Mouse (Mus musculus): ENCODE measurements around the gene Cwf19l2. TPM values are rescaled to one million over a fixed set of nuclear protein-coding genes. Genes with fewer than 3 reads are reported as not detected.

Gene Cwf19l2
- polyA plus RNA-seq, 2 experiments, result 1.5 to 3.5 TPM

GRCm38 (mm10) chr9:3518645-3519044 is 115.3 kb downstream of the Cwf19l2 start:
- H3K4me2 ChIP-seq (ENCODE audit: low read depth), result no peak overlapping the region
- no peaks in the 10 kb centered on the region for H3K4me1 ChIP-seq (replicated peaks; ENCODE audit: control insufficient read depth in 2 of 2, insufficient read depth in 2 of 2, low read length in 1 of 2)
- ATAC-seq (ENCODE audit: insufficient read depth), result no peak
- 71% methylated on average over 1 of the region's 1 CpGs for WGBS (ENCODE audit: insufficient replicate concordance)
- no peaks in the 10 kb centered on the region for H3K36me3 ChIP-seq (replicated peaks; ENCODE audit: control insufficient read depth, insufficient read depth, low read depth)
- H3K9me3 ChIP-seq (ENCODE audit: control insufficient read depth, low read length), result no peaks in the 10 kb centered on the region
- no peak overlapping the region for H3K27ac ChIP-seq
- H3K9ac ChIP-seq (replicated peaks), result no peak overlapping the region
- no peak for DNase-seq (ENCODE audit: low read depth in 3 of 3, low spot score in 3 of 3)
- H3K27me3 ChIP-seq (ENCODE audit: control insufficient read depth, insufficient read depth, low read length), result no peaks in the 10 kb centered on the region
- no peak overlapping the region for H3K4me3 ChIP-seq (ENCODE audit: insufficient read depth in 1 of 2, low read depth in 2 of 2, low read length in 2 of 2)
- TF ChIP-seq CTCF (IDR thresholded peaks at IDR 0.05; ENCODE audit: low read depth) (no peak), EP300 (IDR thresholded peaks at IDR 0.05; ENCODE audit: low read depth) (no peak)

- ATAC-seq (ENCODE audit: insufficient read depth), result no peak
- H3K27me3 ChIP-seq (ENCODE audit: control insufficient read depth, insufficient read depth, low read length), result no peaks in the 10 kb centered on the region
- H3K27ac ChIP-seq, result no peak overlapping the region
Measured at GRCm38 (mm10) chr9:3519178-3519577, 115.8 kb downstream of the Cwf19l2 start.

GRCm38 (mm10) chr9:3521031-3521430 is 117.6 kb downstream of the Cwf19l2 start:
- H3K4me3 ChIP-seq (ENCODE audit: insufficient read depth in 1 of 2, low read depth in 2 of 2, low read length in 2 of 2), result no peak overlapping the region
- no peak overlapping the region for H3K9ac ChIP-seq (replicated peaks)
- no peak overlapping the region for H3K27ac ChIP-seq
- no peaks in the 10 kb centered on the region for H3K9me3 ChIP-seq (ENCODE audit: control insufficient read depth, low read length)
- ATAC-seq (ENCODE audit: insufficient read depth), result no peak
- DNase-seq (ENCODE audit: low read depth in 3 of 3, low spot score in 3 of 3), result no peak
- no peak for TF ChIP-seq CTCF (IDR thresholded peaks at IDR 0.05; ENCODE audit: low read depth)
- no peak for TF ChIP-seq EP300 (IDR thresholded peaks at IDR 0.05; ENCODE audit: low read depth)
- WGBS (ENCODE audit: insufficient replicate concordance), result 48% methylated on average over 2 of the region's 2 CpGs
- no peaks in the 10 kb centered on the region for H3K4me1 ChIP-seq (replicated peaks; ENCODE audit: control insufficient read depth in 2 of 2, insufficient read depth in 2 of 2, low read length in 1 of 2)
- H3K36me3 ChIP-seq (replicated peaks; ENCODE audit: control insufficient read depth, insufficient read depth, low read depth), result no peaks in the 10 kb centered on the region
- no peak overlapping the region for H3K4me2 ChIP-seq (ENCODE audit: low read depth)
- no peaks in the 10 kb centered on the region for H3K27me3 ChIP-seq (ENCODE audit: control insufficient read depth, insufficient read depth, low read length)

More at GRCm38 (mm10) chr9:3519178-3519577, 115.8 kb downstream of the Cwf19l2 start:
- no peaks in the 10 kb centered on the region for H3K36me3 ChIP-seq (replicated peaks; ENCODE audit: control insufficient read depth, insufficient read depth, low read depth)
- 65% methylated on average over 1 of the region's 1 CpGs for WGBS (ENCODE audit: insufficient replicate concordance)
- no peak overlapping the region for H3K9ac ChIP-seq (replicated peaks)
- H3K9me3 ChIP-seq (ENCODE audit: control insufficient read depth, low read length), result no peaks in the 10 kb centered on the region
- TF ChIP-seq CTCF (IDR thresholded peaks at IDR 0.05; ENCODE audit: low read depth), result no peak
- TF ChIP-seq EP300 (IDR thresholded peaks at IDR 0.05; ENCODE audit: low read depth), result no peak
- no peak for DNase-seq (ENCODE audit: low read depth in 3 of 3, low spot score in 3 of 3)
- no peak overlapping the region for H3K4me3 ChIP-seq (ENCODE audit: insufficient read depth in 1 of 2, low read depth in 2 of 2, low read length in 2 of 2)
- H3K4me2 ChIP-seq (ENCODE audit: low read depth), result no peak overlapping the region
- H3K4me1 ChIP-seq (replicated peaks; ENCODE audit: control insufficient read depth in 2 of 2, insufficient read depth in 2 of 2, low read length in 1 of 2), result no peaks in the 10 kb centered on the region

Other genes starting within 250 kb of the Cwf19l2 start
- 2.8 and 4.8 TPM in 2 replicates for gene Alkbh8, start 68.5 kb upstream of the Cwf19l2 start, polyA plus RNA-seq (2012; rRNA removed)
- 12.7 and 15.5 TPM in 2 replicates for gene Alkbh8, start 68.5 kb upstream of the Cwf19l2 start, polyA plus RNA-seq (2014; fragmentation: Nextera tagmentation; extraction: Ambion mirVana)
- gene Gucy1a2, start 129.2 kb downstream of the Cwf19l2 start, polyA plus RNA-seq (2012; rRNA removed), result 0.05 and 0.11 TPM in 2 replicates
- gene Gucy1a2, start 129.2 kb downstream of the Cwf19l2 start, polyA plus RNA-seq (2014; fragmentation: Nextera tagmentation; extraction: Ambion mirVana), result 0.08 and 0.15 TPM in 2 replicates

Data from liver, embryonic 14.5 days (tissue).